Mouse (Mus musculus): ENCODE measurements around the gene Gm45713. TPM values are rescaled to one million over a fixed set of nuclear protein-coding genes. Genes with fewer than 3 reads are reported as not detected.
A peak's percentile ranks its signal among the peaks of the same experiment; 100 is the strongest.

Gm45713 gene
- polyA plus RNA-seq, 1 experiment from 2014 or later = not detected

GRCm38 (mm10) chr7:45137171-45138006, 1.4 kb upstream of the Gm45713 start:
- Histone ChIP-seq H3K9ac (replicated peaks) (no peak overlapping the region), H3K27ac (replicated peaks) (no peak overlapping the region), H3K9me3 (no peaks in the 10 kb centered on the region), H3K4me3 (no peak overlapping the region), H3K4me2 (replicated peaks) (no peak overlapping the region), H3K27me3 (no peaks in the 10 kb centered on the region; the same call in 1 of the 2 replicates), H3K36me3 (no peaks in the 10 kb centered on the region), H3K4me1 (peaks cover 10% of the 10 kb centered on the region)
- no peak for ATAC-seq (replicated peaks)
- 85% methylated on average over 12 of the region's 12 CpGs for WGBS

- Histone ChIP-seq H3K4me2 (replicated peaks) (0 out of 2 replicates have a peak overlapping the region, but pooled peaks have one; percentile 79), H3K9ac (replicated peaks) (no peak overlapping the region), H3K36me3 (no peaks in the 10 kb centered on the region), H3K4me1 (peaks cover 10% of the 10 kb centered on the region), H3K27me3 (no peaks in the 10 kb centered on the region; the same call in 1 of the 2 replicates), H3K9me3 (no peaks in the 10 kb centered on the region), H3K27ac (replicated peaks) (no peak overlapping the region), H3K4me3 (no peak overlapping the region)
- no peak for ATAC-seq (replicated peaks)
- WGBS = 87% methylated on average over 3 of the region's 3 CpGs
Observed at GRCm38 (mm10) chr7:45135370-45135769, 661 bp downstream of the Gm45713 start.

GRCm38 (mm10) chr7:45134544-45135026, 1.4 kb downstream of the Gm45713 start:
- H3K4me2 ChIP-seq (replicated peaks) = no peak overlapping the region
- H3K27me3 ChIP-seq = no peaks in the 10 kb centered on the region; the same call in 1 of the 2 replicates
- peaks cover 15% of the 10 kb centered on the region for H3K4me1 ChIP-seq
- 10% methylated on average over 12 of the region's 12 CpGs for WGBS
- no peak overlapping the region for H3K9ac ChIP-seq (replicated peaks)
- no peaks in the 10 kb centered on the region for H3K9me3 ChIP-seq
- no peak overlapping the region for H3K27ac ChIP-seq (replicated peaks)
- no peaks in the 10 kb centered on the region for H3K36me3 ChIP-seq
- ATAC-seq (replicated peaks) = no peak
- H3K4me3 ChIP-seq = no peak overlapping the region

- Histone ChIP-seq H3K4me1 (peaks cover 19% of the 10 kb centered on the region), H3K9ac (replicated peaks) (no peak overlapping the region), H3K9me3 (no peaks in the 10 kb centered on the region), H3K27ac (replicated peaks) (no peak overlapping the region), H3K4me3 (no peak overlapping the region), H3K4me2 (replicated peaks) (no peak overlapping the region), H3K36me3 (no peaks in the 10 kb centered on the region), H3K27me3 (no peaks in the 10 kb centered on the region; the same call in 1 of the 2 replicates)
- WGBS = 74% methylated on average over 8 of the region's 8 CpGs
- no peak for ATAC-seq (replicated peaks)
Observed at GRCm38 (mm10) chr7:45133446-45134159, 2.4 kb downstream of the Gm45713 start.

- H3K9ac ChIP-seq (replicated peaks) = no peak overlapping the region
- H3K27ac ChIP-seq (replicated peaks) = no peak overlapping the region
- peaks cover 5% of the 10 kb centered on the region for H3K36me3 ChIP-seq
- H3K9me3 ChIP-seq = no peaks in the 10 kb centered on the region
- 80% methylated on average over 11 of the region's 11 CpGs for WGBS
- ATAC-seq (replicated peaks) = no peak
- H3K4me1 ChIP-seq = peaks cover 29% of the 10 kb centered on the region
- H3K4me3 ChIP-seq = no peak overlapping the region
- H3K27me3 ChIP-seq = no peaks in the 10 kb centered on the region; the same call in 1 of the 2 replicates
- H3K4me2 ChIP-seq (replicated peaks) = no peak overlapping the region
Observed at GRCm38 (mm10) chr7:45131850-45132249, 4.2 kb downstream of the Gm45713 start.

GRCm38 (mm10) chr7:45129776-45130512, 6.1 kb downstream of the Gm45713 start:
- Histone ChIP-seq H3K9ac (replicated peaks) (peak overlapping the region; percentile 71), H3K27me3 (no peaks in the 10 kb centered on the region), H3K9me3 (no peaks in the 10 kb centered on the region), H3K4me3 (peak overlapping the region; percentile 78), H3K36me3 (peaks cover 24% of the 10 kb centered on the region), H3K4me1 (peaks cover 35% of the 10 kb centered on the region), H3K27ac (replicated peaks) (peak overlapping the region; percentile 96), H3K4me2 (replicated peaks) (peak overlapping the region; percentile 62)
- 60% methylated on average over 15 of the region's 15 CpGs for WGBS
- no peak for ATAC-seq (replicated peaks)

GRCm38 (mm10) chr7:45129318-45129717, 6.7 kb downstream of the Gm45713 start:
- Histone ChIP-seq H3K36me3 (peaks cover 24% of the 10 kb centered on the region), H3K4me3 (peak overlapping the region; percentile 78), H3K4me2 (replicated peaks) (peak overlapping the region; percentile 62), H3K4me1 (peaks cover 40% of the 10 kb centered on the region), H3K9ac (replicated peaks) (peak overlapping the region; percentile 71), H3K9me3 (no peaks in the 10 kb centered on the region), H3K27ac (replicated peaks) (peak overlapping the region; percentile 96), H3K27me3 (no peaks in the 10 kb centered on the region)
- WGBS = under 1% methylated on average over 17 of the region's 17 CpGs
- no peak for ATAC-seq (replicated peaks)

DNA sequence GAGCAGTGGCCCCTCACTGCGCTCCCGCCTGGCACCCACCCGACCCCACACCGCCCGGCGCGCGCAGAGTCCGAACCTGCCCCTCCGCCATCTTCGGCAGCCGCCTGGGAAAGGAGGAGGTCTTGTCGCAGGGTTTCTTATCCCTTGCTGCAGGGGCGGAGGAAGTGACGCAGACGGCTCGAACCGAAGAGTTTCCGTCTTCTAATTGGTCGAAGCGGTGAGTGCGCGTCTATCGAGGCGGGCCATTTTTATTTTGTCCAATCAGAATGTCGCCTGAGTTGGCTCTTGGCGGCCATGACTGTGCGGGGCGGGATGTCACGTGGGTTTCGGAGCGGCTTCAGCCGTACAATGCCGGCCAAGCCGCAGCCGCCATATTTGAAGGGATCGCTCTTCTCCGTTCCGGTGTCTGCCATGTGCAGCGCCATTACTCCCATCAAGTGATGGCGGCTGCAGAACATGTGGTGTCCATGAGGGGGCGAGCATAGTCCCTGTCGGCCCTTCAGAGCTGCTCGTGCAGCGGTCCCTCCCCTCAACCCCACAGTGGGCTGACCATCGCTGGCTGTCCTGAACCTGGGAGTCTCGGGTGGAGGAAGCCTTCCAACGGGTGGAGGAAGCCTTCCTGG, 7.3 kb downstream of the Gm45713 start, which contains the start of gene Rpl13a:
Rpl13a (minus strand) TSS at position 138 of the 623 bp plus-strand sequence.
- peak within 1 kb of the TSS; percentile 73 for H3K4me2 ChIP-seq (replicated peaks)
- H3K4me1 ChIP-seq = peaks cover 40% of the 10 kb centered on the region
- WGBS = under 1% methylated on average over 48 of the region's 48 CpGs
- H3K36me3 ChIP-seq = peaks cover 24% of the 10 kb centered on the region
- H3K27ac ChIP-seq (replicated peaks) = peak within 1 kb of the TSS; percentile 96
- no peaks in the 10 kb centered on the region for H3K9me3 ChIP-seq
- H3K4me3 ChIP-seq = peak within 1 kb of the TSS; percentile 78
- peak; percentile 95 for ATAC-seq (replicated peaks)
- peak within 1 kb of the TSS; percentile 98 for H3K9ac ChIP-seq (replicated peaks)
- no peaks in the 10 kb centered on the region for H3K27me3 ChIP-seq

DNA sequence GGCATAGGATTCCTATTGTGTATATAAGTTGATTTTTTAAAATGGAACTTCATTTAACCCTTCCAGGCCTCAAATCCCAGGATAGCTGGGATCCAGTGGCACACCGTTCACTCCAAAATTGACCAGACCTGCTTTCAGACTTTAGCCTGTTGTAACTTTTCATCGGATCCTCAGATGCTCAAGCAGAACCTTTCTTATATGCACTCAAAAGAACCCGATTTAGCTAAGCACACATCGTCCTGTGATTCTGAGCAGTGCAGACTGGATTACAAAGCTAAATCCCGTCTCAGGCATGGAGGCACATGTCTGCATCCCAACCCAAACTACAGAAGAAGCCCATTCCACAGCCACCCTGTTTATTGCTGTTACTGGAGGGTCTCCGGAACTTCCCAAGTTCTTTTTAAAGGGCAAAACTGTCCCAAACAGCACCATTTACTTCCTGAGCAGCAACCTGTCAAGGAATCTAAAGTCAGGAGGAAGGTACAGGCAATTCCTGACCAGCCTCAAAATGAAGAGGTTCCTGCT, 8.3 kb downstream of the Gm45713 start:
- H3K27ac ChIP-seq (replicated peaks) = peak overlapping the region; percentile 86
- ATAC-seq (replicated peaks) = no peak
- peak overlapping the region; percentile 78 for H3K4me3 ChIP-seq
- WGBS = 2% methylated on average over 6 of the region's 6 CpGs
- H3K4me2 ChIP-seq (replicated peaks) = peak overlapping the region; percentile 73
- H3K4me1 ChIP-seq = peaks cover 48% of the 10 kb centered on the region
- peak overlapping the region; percentile 98 for H3K9ac ChIP-seq (replicated peaks)
- H3K9me3 ChIP-seq = no peaks in the 10 kb centered on the region
- H3K36me3 ChIP-seq = peaks cover 30% of the 10 kb centered on the region
- H3K27me3 ChIP-seq = no peaks in the 10 kb centered on the region

DNA sequence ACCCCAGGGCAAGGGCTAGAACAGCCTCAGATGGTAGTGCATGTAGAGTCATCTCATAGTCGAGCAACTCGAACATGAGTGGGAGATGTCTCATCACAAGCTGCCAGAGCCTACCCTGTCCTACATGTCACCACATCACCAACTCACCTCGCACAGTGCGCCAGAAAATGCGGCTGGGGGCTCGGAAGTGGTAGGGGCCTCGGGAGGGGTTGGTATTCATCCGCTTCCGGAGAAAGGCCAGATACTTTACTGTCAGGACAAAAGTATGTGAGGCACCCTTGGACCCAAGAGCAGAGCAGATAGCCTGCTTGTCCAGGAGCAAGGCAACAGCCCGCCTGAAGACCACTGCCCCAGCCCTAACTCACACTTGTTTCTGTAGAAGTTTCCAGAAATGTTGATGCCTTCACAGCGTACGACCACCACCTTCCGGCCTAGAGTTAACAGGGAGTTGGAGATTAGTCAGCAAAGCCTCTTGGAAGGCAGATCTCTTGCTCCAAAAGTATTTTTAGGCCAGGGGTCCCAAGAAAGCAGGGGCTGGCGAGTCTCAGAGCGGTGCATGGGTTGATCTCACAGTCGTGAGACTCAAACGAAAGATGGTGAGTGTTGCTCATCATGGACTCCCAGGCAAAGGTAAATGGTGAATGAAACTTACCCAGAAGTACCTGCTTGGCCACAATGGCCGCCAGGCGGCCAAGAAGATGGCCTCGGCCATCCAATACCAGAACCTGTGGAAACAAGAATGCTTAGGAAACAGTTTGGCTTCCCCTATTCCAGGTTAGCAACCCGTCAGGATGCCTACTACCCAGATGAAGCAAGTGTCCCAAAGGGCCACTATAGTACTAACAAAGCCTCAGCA, 9.0 kb downstream of the Gm45713 start:
- H3K4me3 ChIP-seq = peak overlapping the region; percentile 78
- no peaks in the 10 kb centered on the region for H3K27me3 ChIP-seq
- peak overlapping the region; percentile 73 for H3K4me2 ChIP-seq (replicated peaks)
- ATAC-seq (replicated peaks) = no peak
- WGBS = 51% methylated on average over 21 of the region's 21 CpGs
- H3K4me1 ChIP-seq = peaks cover 55% of the 10 kb centered on the region
- peak overlapping the region; percentile 98 for H3K9ac ChIP-seq (replicated peaks)
- H3K9me3 ChIP-seq = no peaks in the 10 kb centered on the region
- peaks cover 36% of the 10 kb centered on the region for H3K36me3 ChIP-seq
- H3K27ac ChIP-seq (replicated peaks) = peak overlapping the region; percentile 86
